Mouse (Mus musculus): Measurements from ENCODE around the gene Gnaq. TPM values are rescaled to one million over a fixed set of nuclear protein-coding genes. Genes with fewer than 3 reads are reported as not detected.
A peak's percentile ranks its signal among the peaks of the same experiment; 100 is the strongest.
"Not testable (repeated sequence)": the region's sequence is repeated elsewhere in the genome, so short reads cannot be mapped to it uniquely, and the experiment has no call there.

Gnaq gene
- polyA plus RNA-seq, 1 experiment from 2014 or later: 26.7 TPM

GRCm38 (mm10) chr19:16255294-16255693 is 122.7 kb downstream of the Gnaq start:
- H3K36me3 ChIP-seq (ENCODE audit: control insufficient read depth, insufficient read depth, low read length): no peaks in the 10 kb centered on the region
- no peak overlapping the region for H3K4me2 ChIP-seq (ENCODE audit: low read depth, low read length)
- H3K4me1 ChIP-seq (ENCODE audit: control insufficient read depth, insufficient read depth, low read length): peaks cover 29% of the 10 kb centered on the region
- no peak overlapping the region for H3K4me3 ChIP-seq (ENCODE audit: low read length)
- no peak overlapping the region for H3K27ac ChIP-seq (ENCODE audit: low read length)
- no peak for ATAC-seq
- no peaks in the 10 kb centered on the region for H3K27me3 ChIP-seq (replicated peaks; ENCODE audit: control insufficient read depth, insufficient read depth, low read length)
- no peak overlapping the region for H3K9ac ChIP-seq (ENCODE audit: low read depth, low read length)
- WGBS: 80% methylated on average over 2 of the region's 2 CpGs
- no peaks in the 10 kb centered on the region for H3K9me3 ChIP-seq (ENCODE audit: control insufficient read depth, low read length)

- peak; percentile 92 for ATAC-seq
- Histone ChIP-seq H3K27me3 (replicated peaks; ENCODE audit: control insufficient read depth, insufficient read depth, low read length) (no peaks in the 10 kb centered on the region), H3K9me3 (ENCODE audit: control insufficient read depth, low read length) (no peaks in the 10 kb centered on the region), H3K4me2 (ENCODE audit: low read depth, low read length) (0 out of 2 replicates have a peak overlapping the region, but pooled peaks have one; percentile 3), H3K36me3 (ENCODE audit: control insufficient read depth, insufficient read depth, low read length) (no peaks in the 10 kb centered on the region), H3K4me3 (ENCODE audit: low read length) (no peak overlapping the region), H3K9ac (ENCODE audit: low read depth, low read length) (no peak overlapping the region), H3K4me1 (ENCODE audit: control insufficient read depth, insufficient read depth, low read length) (peaks cover 39% of the 10 kb centered on the region), H3K27ac (ENCODE audit: low read length) (peak overlapping the region; percentile 57)
These were observed 126.2 kb downstream of the Gnaq start for GRCm38 (mm10) chr19:16258766-16259355.

GRCm38 (mm10) chr19:16259786-16260434 is 127.3 kb downstream of the Gnaq start:
- Histone ChIP-seq H3K4me3 (ENCODE audit: low read length) (no peak overlapping the region), H3K27ac (ENCODE audit: low read length) (peak overlapping the region; percentile 57), H3K27me3 (replicated peaks; ENCODE audit: control insufficient read depth, insufficient read depth, low read length) (no peaks in the 10 kb centered on the region), H3K9ac (ENCODE audit: low read depth, low read length) (no peak overlapping the region), H3K4me1 (ENCODE audit: control insufficient read depth, insufficient read depth, low read length) (peaks cover 39% of the 10 kb centered on the region), H3K36me3 (ENCODE audit: control insufficient read depth, insufficient read depth, low read length) (no peaks in the 10 kb centered on the region), H3K9me3 (ENCODE audit: control insufficient read depth, low read length) (no peaks in the 10 kb centered on the region), H3K4me2 (ENCODE audit: low read depth, low read length) (0 out of 2 replicates have a peak overlapping the region, but pooled peaks have one; percentile 3)
- WGBS: 67% methylated on average over 6 of the region's 6 CpGs
- no peak for ATAC-seq

DNA sequence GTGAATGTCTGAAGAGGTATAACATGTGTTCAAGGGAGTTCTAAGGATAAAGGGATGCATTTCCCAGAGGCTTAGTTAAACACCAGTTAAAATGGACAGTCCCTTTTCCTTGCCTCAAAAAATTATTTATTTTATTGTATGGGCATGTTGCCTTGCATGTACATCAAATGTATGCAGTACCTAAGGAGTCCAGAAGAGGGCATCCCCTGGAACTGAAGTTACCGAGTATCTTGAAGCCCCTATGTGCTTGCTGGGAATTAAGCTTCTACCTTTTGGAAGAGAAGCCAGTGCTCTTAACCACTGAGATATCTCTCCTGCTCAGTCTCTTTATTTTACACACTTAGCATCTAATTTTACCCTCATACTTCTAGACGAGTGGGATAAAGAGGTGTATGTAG is 127.8 kb downstream of the Gnaq start:
- Histone ChIP-seq H3K27me3 (replicated peaks; ENCODE audit: control insufficient read depth, insufficient read depth, low read length) (no peaks in the 10 kb centered on the region), H3K9ac (ENCODE audit: low read depth, low read length) (no peak overlapping the region), H3K27ac (ENCODE audit: low read length) (no peak overlapping the region), H3K4me2 (ENCODE audit: low read depth, low read length) (no peak overlapping the region), H3K9me3 (ENCODE audit: control insufficient read depth, low read length) (no peaks in the 10 kb centered on the region), H3K36me3 (ENCODE audit: control insufficient read depth, insufficient read depth, low read length) (no peaks in the 10 kb centered on the region), H3K4me3 (ENCODE audit: low read length) (no peak overlapping the region), H3K4me1 (ENCODE audit: control insufficient read depth, insufficient read depth, low read length) (peaks cover 39% of the 10 kb centered on the region)
- WGBS: 76% methylated on average over 2 of the region's 2 CpGs
- ATAC-seq: no peak

DNA sequence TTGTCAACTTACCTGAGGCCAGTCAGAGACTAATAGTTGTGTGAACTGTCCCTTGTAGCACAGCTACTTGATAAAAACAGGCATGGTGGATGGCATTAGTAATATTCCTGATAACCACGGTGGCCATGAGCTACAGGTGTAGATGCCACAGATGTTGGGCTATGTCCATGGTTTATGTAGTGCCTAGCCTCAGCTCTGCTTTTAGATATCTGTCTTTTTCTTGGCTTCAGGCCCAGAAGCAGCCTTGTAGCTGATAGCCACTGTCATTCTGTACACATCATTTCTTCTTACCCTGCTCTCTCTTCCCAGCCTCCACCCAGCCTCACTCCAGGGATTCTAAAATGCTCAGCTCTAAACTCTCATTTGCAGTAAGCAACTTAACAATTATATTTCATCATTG is 128.3 kb downstream of the Gnaq start:
- no peak overlapping the region for H3K9ac ChIP-seq (ENCODE audit: low read depth, low read length)
- 65% methylated on average over 1 of the region's 1 CpGs for WGBS
- no peak for ATAC-seq
- H3K27ac ChIP-seq (ENCODE audit: low read length): no peak overlapping the region
- peaks cover 39% of the 10 kb centered on the region for H3K4me1 ChIP-seq (ENCODE audit: control insufficient read depth, insufficient read depth, low read length)
- no peak overlapping the region for H3K4me2 ChIP-seq (ENCODE audit: low read depth, low read length)
- H3K9me3 ChIP-seq (ENCODE audit: control insufficient read depth, low read length): no peaks in the 10 kb centered on the region
- H3K27me3 ChIP-seq (replicated peaks; ENCODE audit: control insufficient read depth, insufficient read depth, low read length): no peaks in the 10 kb centered on the region
- H3K4me3 ChIP-seq (ENCODE audit: low read length): no peak overlapping the region
- H3K36me3 ChIP-seq (ENCODE audit: control insufficient read depth, insufficient read depth, low read length): no peaks in the 10 kb centered on the region

DNA sequence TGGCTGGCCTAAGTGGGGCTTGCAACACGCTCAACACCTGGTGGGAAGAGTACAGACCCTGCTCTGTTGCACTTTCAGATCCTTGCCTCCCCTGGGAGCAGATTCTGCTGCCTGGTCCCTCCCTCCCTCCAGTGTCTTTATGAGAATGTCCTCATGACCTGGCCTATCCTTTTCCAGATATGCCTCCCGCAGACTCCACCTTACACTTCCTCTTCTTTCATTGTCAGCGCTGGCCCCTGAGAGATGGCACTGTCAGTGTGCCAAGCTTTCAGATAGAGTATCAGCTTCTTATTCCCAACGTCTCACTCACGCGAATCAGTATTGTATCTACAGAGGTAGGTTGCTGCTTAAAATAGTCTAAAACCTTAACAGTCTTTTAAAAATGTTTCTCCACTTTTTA is 129.0 kb downstream of the Gnaq start:
- Histone ChIP-seq H3K4me2 (ENCODE audit: low read depth, low read length) (no peak overlapping the region), H3K4me1 (ENCODE audit: control insufficient read depth, insufficient read depth, low read length) (peaks cover 34% of the 10 kb centered on the region), H3K27me3 (replicated peaks; ENCODE audit: control insufficient read depth, insufficient read depth, low read length) (no peaks in the 10 kb centered on the region), H3K36me3 (ENCODE audit: control insufficient read depth, insufficient read depth, low read length) (no peaks in the 10 kb centered on the region), H3K27ac (ENCODE audit: low read length) (no peak overlapping the region), H3K4me3 (ENCODE audit: low read length) (no peak overlapping the region), H3K9me3 (ENCODE audit: control insufficient read depth, low read length) (no peaks in the 10 kb centered on the region), H3K9ac (ENCODE audit: low read depth, low read length) (no peak overlapping the region)
- no peak for ATAC-seq
- 80% methylated on average over 6 of the region's 6 CpGs for WGBS

GRCm38 (mm10) chr19:16262340-16262739 is 129.7 kb downstream of the Gnaq start:
- Histone ChIP-seq H3K4me1 (ENCODE audit: control insufficient read depth, insufficient read depth, low read length) (peaks cover 32% of the 10 kb centered on the region), H3K36me3 (ENCODE audit: control insufficient read depth, insufficient read depth, low read length) (no peaks in the 10 kb centered on the region), H3K4me2 (ENCODE audit: low read depth, low read length) (no peak overlapping the region), H3K9ac (ENCODE audit: low read depth, low read length) (no peak overlapping the region), H3K9me3 (ENCODE audit: control insufficient read depth, low read length) (no peaks in the 10 kb centered on the region), H3K27ac (ENCODE audit: low read length) (no peak overlapping the region), H3K4me3 (ENCODE audit: low read length) (no peak overlapping the region), H3K27me3 (replicated peaks; ENCODE audit: control insufficient read depth, insufficient read depth, low read length) (no peaks in the 10 kb centered on the region)
- no peak for ATAC-seq
- 82% methylated on average over 4 of the region's 4 CpGs for WGBS

- H3K27ac ChIP-seq (ENCODE audit: low read length); H3K4me2 ChIP-seq (ENCODE audit: low read depth, low read length); H3K9ac ChIP-seq (ENCODE audit: low read depth, low read length); H3K9me3 ChIP-seq (ENCODE audit: control insufficient read depth, low read length); H3K4me3 ChIP-seq (ENCODE audit: low read length); ATAC-seq; H3K36me3 ChIP-seq (ENCODE audit: control insufficient read depth, insufficient read depth, low read length); H3K27me3 ChIP-seq (replicated peaks; ENCODE audit: control insufficient read depth, insufficient read depth, low read length); H3K4me1 ChIP-seq (ENCODE audit: control insufficient read depth, insufficient read depth, low read length): not testable (repeated sequence)
- WGBS: 92% methylated on average over 7 of the region's 16 CpGs
These were observed 134.7 kb downstream of the Gnaq start for GRCm38 (mm10) chr19:16267362-16267761.

- Histone ChIP-seq H3K36me3 (ENCODE audit: control insufficient read depth, insufficient read depth, low read length) (no peaks in the 10 kb centered on the region), H3K27me3 (replicated peaks; ENCODE audit: control insufficient read depth, insufficient read depth, low read length) (no peaks in the 10 kb centered on the region), H3K27ac (ENCODE audit: low read length) (no peak overlapping the region), H3K4me1 (ENCODE audit: control insufficient read depth, insufficient read depth, low read length) (peaks cover 9% of the 10 kb centered on the region; the same call in 1 of the 2 replicates), H3K4me3 (ENCODE audit: low read length) (no peak overlapping the region), H3K9ac (ENCODE audit: low read depth, low read length) (no peak overlapping the region), H3K9me3 (ENCODE audit: control insufficient read depth, low read length) (no peaks in the 10 kb centered on the region), H3K4me2 (ENCODE audit: low read depth, low read length) (no peak overlapping the region)
- no peak for ATAC-seq
- 81% methylated on average over 6 of the region's 6 CpGs for WGBS
These were observed 137.6 kb downstream of the Gnaq start for GRCm38 (mm10) chr19:16270236-16270635.

Measured in intestine, embryonic 16.5 days (tissue).